Mouse (Mus musculus): Measurements from ENCODE around the gene Pja2. TPM values are rescaled to one million over a fixed set of nuclear protein-coding genes. Genes with fewer than 3 reads are reported as not detected.
"Not testable (repeated sequence)": the region's sequence is repeated elsewhere in the genome, so short reads cannot be mapped to it uniquely, and the experiment has no call there.

Pja2 gene
- polyA plus RNA-seq, 1 experiment = 22.3 TPM

- DNase-seq (ENCODE audit: low read depth) = not testable (repeated sequence)
These were observed 50.3 kb downstream of the Pja2 start for GRCm38 (mm10) chr17:64281368-64281767.

GRCm38 (mm10) chr17:64277649-64278212 lies 54.0 kb downstream of the Pja2 start:
- DNase-seq (ENCODE audit: low read depth) = no peak

GRCm38 (mm10) chr17:64276666-64277065 lies 55.0 kb downstream of the Pja2 start:
- no peak for DNase-seq (ENCODE audit: low read depth)

GRCm38 (mm10) chr17:64275188-64275587 lies 56.5 kb downstream of the Pja2 start:
- DNase-seq (ENCODE audit: low read depth) = no peak

GRCm38 (mm10) chr17:64274341-64275105 lies 57.2 kb downstream of the Pja2 start:
- no peak for DNase-seq (ENCODE audit: low read depth)

GRCm38 (mm10) chr17:64260571-64260970 lies 71.1 kb downstream of the Pja2 start:
- no peak for DNase-seq (ENCODE audit: low read depth)

- DNase-seq (ENCODE audit: low read depth) = no peak
These were observed 83.5 kb downstream of the Pja2 start for GRCm38 (mm10) chr17:64248246-64248645.

GRCm38 (mm10) chr17:64242898-64243297 lies 88.8 kb downstream of the Pja2 start:
- DNase-seq (ENCODE audit: low read depth) = no peak

- DNase-seq (ENCODE audit: low read depth) = no peak
These were observed 89.3 kb downstream of the Pja2 start for GRCm38 (mm10) chr17:64242310-64242859.

- no peak for DNase-seq (ENCODE audit: low read depth)
These were observed 90.0 kb downstream of the Pja2 start for GRCm38 (mm10) chr17:64241544-64242292.

GRCm38 (mm10) chr17:64232134-64232533 lies 99.6 kb downstream of the Pja2 start:
- no peak for DNase-seq (ENCODE audit: low read depth)

GRCm38 (mm10) chr17:64231637-64232036 lies 100.1 kb downstream of the Pja2 start:
- not testable (repeated sequence) for DNase-seq (ENCODE audit: low read depth)

- DNase-seq (ENCODE audit: low read depth) = no peak
These were observed 100.5 kb downstream of the Pja2 start for GRCm38 (mm10) chr17:64231172-64231571.
